Mouse (Mus musculus) thymus, postnatal 0 days (tissue): ENCODE data around the gene Capza2. TPM values are rescaled to one million over a fixed set of nuclear protein-coding genes. Genes with fewer than 3 reads are reported as not detected.
"Not testable (repeated sequence)": the region's sequence is repeated elsewhere in the genome, so short reads cannot be mapped to it uniquely, and the experiment has no call there.

Experiments used
- DNase-seq: peaks from one replicate; pipeline ENCODE4 v3.0.0-alpha.2; 2015; ENCODE audit warnings: low spot score
- polyA plus RNA-seq: library from polyadenylated mRNA; unstranded; fragments of >200 nt; fragmentation: Nextera tagmentation; extraction: Ambion mirVana; gene quantifications from 2 replicates; pipeline ENCODE4 v1.2.1, GENCODE M21; 2015

The Capza2 gene
- polyA plus RNA-seq, 1 experiment from 2014 or later: 279 TPM

DNA sequence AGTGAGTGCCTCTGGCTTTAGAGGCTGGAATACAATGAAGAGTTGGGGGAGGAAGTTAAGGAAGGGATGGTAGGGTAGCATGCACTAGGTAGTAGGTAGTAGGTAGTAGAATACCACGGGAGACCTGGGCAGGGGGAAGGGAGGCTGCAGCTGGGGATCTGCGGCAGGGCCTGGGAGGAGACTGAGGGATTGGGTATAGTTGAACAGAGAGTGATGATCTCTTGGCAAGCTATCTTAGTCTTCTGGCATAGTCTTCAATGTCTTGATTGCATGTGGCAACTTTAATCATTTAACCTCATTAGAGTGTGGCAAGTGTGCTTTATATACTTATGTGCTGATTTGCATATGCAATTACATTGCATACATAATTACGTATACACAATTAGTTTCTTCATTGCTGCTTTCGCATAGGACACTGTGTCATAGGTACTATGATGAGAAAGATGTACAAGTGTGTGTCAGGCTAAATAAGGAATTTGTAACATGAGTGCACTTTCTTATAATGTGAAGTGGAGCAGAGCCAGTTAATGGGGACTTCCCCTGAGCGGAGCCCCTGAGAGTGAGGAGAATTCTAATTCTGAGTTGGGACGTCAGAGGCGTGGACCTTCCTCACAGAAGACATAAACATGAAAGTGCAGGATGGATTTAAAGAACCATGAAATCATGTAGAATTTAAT lies 65.0 kb downstream of the Capza2 start:
- DNase-seq: no peak

DNA sequence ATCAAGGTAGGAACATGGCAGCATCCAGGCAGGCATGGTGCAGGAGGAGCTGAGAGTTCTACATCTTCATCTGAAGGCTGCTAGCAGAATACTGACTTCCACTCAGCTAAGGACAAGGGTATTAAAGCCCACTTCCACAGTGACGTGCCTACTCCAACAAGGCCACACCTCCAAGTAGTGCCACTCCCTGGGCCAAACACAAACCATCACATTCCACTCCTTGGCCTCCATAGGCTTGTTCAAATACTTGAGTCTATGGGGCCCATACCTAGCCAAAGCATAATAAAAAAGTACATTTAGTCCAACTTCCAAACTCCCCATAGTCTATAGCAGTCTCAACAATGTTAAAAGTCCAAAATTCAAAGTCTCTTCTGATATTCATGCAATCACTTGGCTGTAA lies 68.0 kb downstream of the Capza2 start:
- DNase-seq: not testable (repeated sequence)

DNA sequence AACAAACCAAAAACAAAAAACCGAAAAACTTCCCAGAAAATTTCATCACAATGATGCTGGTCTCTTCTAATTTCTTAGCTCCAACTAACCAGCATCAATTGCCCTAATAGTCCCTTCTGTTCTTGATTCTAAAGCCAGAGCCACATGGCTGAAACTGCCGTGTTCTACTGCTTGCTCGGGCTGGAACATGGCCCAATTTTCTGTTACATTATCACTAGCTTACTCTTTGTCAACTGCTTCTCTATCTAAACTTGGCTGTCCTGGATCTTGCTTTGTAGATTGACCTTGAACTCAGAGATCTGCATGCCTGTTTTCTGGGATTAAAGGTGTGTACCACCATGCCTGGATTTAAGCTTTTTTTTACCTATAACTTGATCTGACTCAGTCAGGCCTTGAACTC lies 69.9 kb downstream of the Capza2 start:
- no peak for DNase-seq

Other genes with a start within 250 kb of the Capza2 start
- gene Met, start 172.4 kb upstream of the Capza2 start, polyA plus RNA-seq: 0.33 and 0.34 TPM in 2 replicates
- gene St7, start 56.7 kb downstream of the Capza2 start, polyA plus RNA-seq: 15.4 and 16.5 TPM in 2 replicates